Mouse (Mus musculus): ENCODE results near the gene Lrrc66.

Gene Lrrc66

GRCm38 (mm10) chr5:73632291-73632690 is at the start of gene Lrrc66:
Lrrc66 (minus strand) TSS chr5:73632526.
- Histone ChIP-seq H3K36me3 (ENCODE audit: control insufficient read depth, insufficient read depth, low read length, poor library complexity, severe bottlenecking) (0 out of 2 replicates have a peak, but pooled peaks cover 3% of the 10 kb centered on the region), H3K27me3 (ENCODE audit: control insufficient read depth, insufficient read depth, low read length, poor library complexity, severe bottlenecking) (no peaks in the 10 kb centered on the region)
- DNase-seq (ENCODE audit: low read depth, low spot score): no peak

GRCm38 (mm10) chr5:73676626-73677025 is 44.3 kb upstream of the Lrrc66 start:
- Histone ChIP-seq H3K36me3 (ENCODE audit: control insufficient read depth, insufficient read depth, low read length, poor library complexity, severe bottlenecking) (no peaks in the 10 kb centered on the region), H3K27me3 (ENCODE audit: control insufficient read depth, insufficient read depth, low read length, poor library complexity, severe bottlenecking) (no peaks in the 10 kb centered on the region)
- no peak for DNase-seq (ENCODE audit: low read depth, low spot score)

- H3K27me3 ChIP-seq (ENCODE audit: control insufficient read depth, insufficient read depth, low read length, poor library complexity, severe bottlenecking): no peaks in the 10 kb centered on the region
- no peaks in the 10 kb centered on the region for H3K36me3 ChIP-seq (ENCODE audit: control insufficient read depth, insufficient read depth, low read length, poor library complexity, severe bottlenecking)
- no peak for DNase-seq (ENCODE audit: low read depth, low spot score)
Observed at GRCm38 (mm10) chr5:73675604-73676003, 43.3 kb upstream of the Lrrc66 start.

- no peaks in the 10 kb centered on the region for H3K36me3 ChIP-seq (ENCODE audit: control insufficient read depth, insufficient read depth, low read length, poor library complexity, severe bottlenecking)
- DNase-seq (ENCODE audit: low read depth, low spot score): no peak
- no peaks in the 10 kb centered on the region for H3K27me3 ChIP-seq (ENCODE audit: control insufficient read depth, insufficient read depth, low read length, poor library complexity, severe bottlenecking)
Observed at GRCm38 (mm10) chr5:73669386-73669785, 37.1 kb upstream of the Lrrc66 start.

- no peaks in the 10 kb centered on the region for H3K36me3 ChIP-seq (ENCODE audit: control insufficient read depth, insufficient read depth, low read length, poor library complexity, severe bottlenecking)
- no peak for DNase-seq (ENCODE audit: low read depth, low spot score)
Observed at GRCm38 (mm10) chr5:73667877-73668276, 35.6 kb upstream of the Lrrc66 start.

GRCm38 (mm10) chr5:73666695-73667094 is 34.4 kb upstream of the Lrrc66 start:
- no peaks in the 10 kb centered on the region for H3K27me3 ChIP-seq (ENCODE audit: control insufficient read depth, insufficient read depth, low read length, poor library complexity, severe bottlenecking)
- no peak for DNase-seq (ENCODE audit: low read depth, low spot score)
- H3K36me3 ChIP-seq (ENCODE audit: control insufficient read depth, insufficient read depth, low read length, poor library complexity, severe bottlenecking): no peaks in the 10 kb centered on the region

More at GRCm38 (mm10) chr5:73667877-73668276, 35.6 kb upstream of the Lrrc66 start:
- no peaks in the 10 kb centered on the region for H3K27me3 ChIP-seq (ENCODE audit: control insufficient read depth, insufficient read depth, low read length, poor library complexity, severe bottlenecking)

- H3K27me3 ChIP-seq (ENCODE audit: control insufficient read depth, insufficient read depth, low read length, poor library complexity, severe bottlenecking): peaks cover 3% of the 10 kb centered on the region
- DNase-seq (ENCODE audit: low read depth, low spot score): peak; percentile 8
Observed at GRCm38 (mm10) chr5:73651855-73652201, 19.5 kb upstream of the Lrrc66 start.

GRCm38 (mm10) chr5:73651061-73651854 is 18.9 kb upstream of the Lrrc66 start, which contains the start of gene Spata18:
Spata18 (plus strand) TSS chr5:73651379.
- peak; percentile 27 for DNase-seq (ENCODE audit: low read depth, low spot score)
- Histone ChIP-seq H3K27me3 (ENCODE audit: control insufficient read depth, insufficient read depth, low read length, poor library complexity, severe bottlenecking) (peaks cover 3% of the 10 kb centered on the region), H3K36me3 (ENCODE audit: control insufficient read depth, insufficient read depth, low read length, poor library complexity, severe bottlenecking) (no peaks in the 10 kb centered on the region)

More at GRCm38 (mm10) chr5:73651855-73652201, 19.5 kb upstream of the Lrrc66 start:
- no peaks in the 10 kb centered on the region for H3K36me3 ChIP-seq (ENCODE audit: control insufficient read depth, insufficient read depth, low read length, poor library complexity, severe bottlenecking)

GRCm38 (mm10) chr5:73650365-73650964 is 18.1 kb upstream of the Lrrc66 start:
- H3K36me3 ChIP-seq (ENCODE audit: control insufficient read depth, insufficient read depth, low read length, poor library complexity, severe bottlenecking): no peaks in the 10 kb centered on the region
- DNase-seq (ENCODE audit: low read depth, low spot score): peak; percentile 25
- peaks cover 3% of the 10 kb centered on the region for H3K27me3 ChIP-seq (ENCODE audit: control insufficient read depth, insufficient read depth, low read length, poor library complexity, severe bottlenecking)

GRCm38 (mm10) chr5:73647261-73647900 is 15.1 kb upstream of the Lrrc66 start, which contains the start of gene Sgcb:
Sgcb (minus strand) TSS chr5:73647790.
- Histone ChIP-seq H3K36me3 (ENCODE audit: control insufficient read depth, insufficient read depth, low read length, poor library complexity, severe bottlenecking) (no peaks in the 10 kb centered on the region), H3K27me3 (ENCODE audit: control insufficient read depth, insufficient read depth, low read length, poor library complexity, severe bottlenecking) (peaks cover 3% of the 10 kb centered on the region)
- DNase-seq (ENCODE audit: low read depth, low spot score): peak; percentile 85

- Histone ChIP-seq H3K27me3 (ENCODE audit: control insufficient read depth, insufficient read depth, low read length, poor library complexity, severe bottlenecking) (no peaks in the 10 kb centered on the region), H3K36me3 (ENCODE audit: control insufficient read depth, insufficient read depth, low read length, poor library complexity, severe bottlenecking) (peaks cover 3% of the 10 kb centered on the region; the same call in 1 of the 2 replicates)
- DNase-seq (ENCODE audit: low read depth, low spot score): peak; percentile 60
Observed at GRCm38 (mm10) chr5:73642091-73642490, 9.8 kb upstream of the Lrrc66 start.

GRCm38 (mm10) chr5:73641058-73641457 is 8.7 kb upstream of the Lrrc66 start:
- DNase-seq (ENCODE audit: low read depth, low spot score): no peak
- Histone ChIP-seq H3K36me3 (ENCODE audit: control insufficient read depth, insufficient read depth, low read length, poor library complexity, severe bottlenecking) (peaks cover 5% of the 10 kb centered on the region; the same call in 1 of the 2 replicates), H3K27me3 (ENCODE audit: control insufficient read depth, insufficient read depth, low read length, poor library complexity, severe bottlenecking) (no peaks in the 10 kb centered on the region)

- DNase-seq (ENCODE audit: low read depth, low spot score): peak; percentile 53
- H3K27me3 ChIP-seq (ENCODE audit: control insufficient read depth, insufficient read depth, low read length, poor library complexity, severe bottlenecking): no peaks in the 10 kb centered on the region
- peaks cover 6% of the 10 kb centered on the region; the same call in 1 of the 2 replicates for H3K36me3 ChIP-seq (ENCODE audit: control insufficient read depth, insufficient read depth, low read length, poor library complexity, severe bottlenecking)
Observed at GRCm38 (mm10) chr5:73637337-73638107, 5.2 kb upstream of the Lrrc66 start.

- no peaks in the 10 kb centered on the region for H3K27me3 ChIP-seq (ENCODE audit: control insufficient read depth, insufficient read depth, low read length, poor library complexity, severe bottlenecking)
- peak; percentile 70 for DNase-seq (ENCODE audit: low read depth, low spot score)
Observed at GRCm38 (mm10) chr5:73633141-73633540, 815 bp upstream of the Lrrc66 start.

More at GRCm38 (mm10) chr5:73633141-73633540, 815 bp upstream of the Lrrc66 start:
- 0 out of 2 replicates have a peak, but pooled peaks cover 3% of the 10 kb centered on the region for H3K36me3 ChIP-seq (ENCODE audit: control insufficient read depth, insufficient read depth, low read length, poor library complexity, severe bottlenecking)
